15 mouse cellular contexts compared by ENCODE assay signal in the genomic region with DNA sequence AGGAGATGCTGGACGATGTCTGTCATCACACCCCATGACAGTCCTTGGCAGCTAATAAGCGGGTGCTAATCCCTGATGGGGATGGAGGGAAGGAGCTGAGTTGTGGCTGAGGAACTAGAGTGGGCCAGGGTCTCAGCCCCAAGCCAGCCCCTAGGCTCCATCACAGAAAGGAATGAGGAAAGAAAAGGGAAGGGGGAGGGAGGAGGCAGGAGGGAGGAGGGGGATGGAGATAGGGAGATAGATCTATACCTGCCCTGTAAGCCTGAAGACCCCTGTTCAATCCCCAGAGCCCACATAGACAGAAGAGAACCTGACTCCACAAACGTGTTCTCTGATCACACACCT. TPM values are rescaled to one million over a fixed set of nuclear protein-coding genes. Genes with fewer than 3 reads are reported as not detected.
A peak's percentile ranks its signal among the peaks of the same experiment; 100 is the strongest.
DNase-seq lines count a peak whose midpoint lies in the region; ATAC-seq and TF ChIP-seq lines count a peak whose summit lies in the region.
"Had no signal": no experiment of that assay in that cellular context is flagged by ENCODE, and none has a peak within 500 bp of the region (broad histone marks: within the 10 kb centered on the region; RNA-seq: fewer than 3 reads in every experiment).

No protein-coding gene starts in this region.

- H3K4me2 ChIP-seq in hindbrain, postnatal 0 days (ENCODE audit: low read depth, low read length), result no peak overlapping the region
- no peak overlapping the region for H3K4me2 ChIP-seq in lung, postnatal 0 days (replicated peaks; ENCODE audit: low read depth, low read length)
- H3K4me2 ChIP-seq in intestine, embryonic 16.5 days (ENCODE audit: low read depth, low read length), result no peak overlapping the region
- H3K4me2 ChIP-seq: forebrain, embryonic 15.5 days; hindbrain, embryonic 12.5 days; limb, embryonic 13.5 days; lung, embryonic 14.5 days; midbrain, embryonic 15.5 days had no signal

- H3K9me3 ChIP-seq in hindbrain, embryonic 10.5 days, result peaks cover 4% of the 10 kb centered on the region; the same call in 1 of the 2 replicates
- H3K9me3 ChIP-seq in hindbrain, postnatal 0 days (ENCODE audit: low read length), result no peaks in the 10 kb centered on the region
- H3K9me3 ChIP-seq in lung, postnatal 0 days (ENCODE audit: low read length), result no peaks in the 10 kb centered on the region
- peaks cover 5% of the 10 kb centered on the region; the same call in 1 of the 2 replicates for H3K9me3 ChIP-seq in embryonic facial prominence, embryonic 10.5 days
- H3K9me3 ChIP-seq in intestine, embryonic 16.5 days (ENCODE audit: control insufficient read depth, low read length), result no peaks in the 10 kb centered on the region
- H3K9me3 ChIP-seq: forebrain, embryonic 15.5 days; hindbrain, embryonic 12.5 days; midbrain, embryonic 15.5 days had no signal

- H3K36me3 ChIP-seq in hindbrain, embryonic 10.5 days, result peaks cover 8% of the 10 kb centered on the region; the same call in 1 of the 2 replicates
- no peaks in the 10 kb centered on the region for H3K36me3 ChIP-seq in hindbrain, postnatal 0 days (ENCODE audit: insufficient read depth, low read length)
- no peaks in the 10 kb centered on the region for H3K36me3 ChIP-seq in lung, postnatal 0 days (ENCODE audit: insufficient read depth, low read length)
- H3K36me3 ChIP-seq in embryonic facial prominence, embryonic 10.5 days (replicated peaks), result peaks cover 21% of the 10 kb centered on the region
- H3K36me3 ChIP-seq in intestine, embryonic 16.5 days (ENCODE audit: control insufficient read depth, insufficient read depth, low read length), result no peaks in the 10 kb centered on the region
- H3K36me3 ChIP-seq: forebrain, embryonic 15.5 days had no signal

- no peak overlapping the region for H3K9ac ChIP-seq in hindbrain, postnatal 0 days (replicated peaks; ENCODE audit: low read length)
- no peak overlapping the region for H3K9ac ChIP-seq in lung, postnatal 0 days (replicated peaks; ENCODE audit: low read depth)
- no peak overlapping the region for H3K9ac ChIP-seq in intestine, embryonic 16.5 days (ENCODE audit: low read depth, low read length)
- H3K9ac ChIP-seq: forebrain, embryonic 15.5 days; hindbrain, embryonic 12.5 days; limb, embryonic 13.5 days; lung, embryonic 14.5 days; midbrain, embryonic 15.5 days had no signal

- H3K4me1 ChIP-seq in hindbrain, embryonic 10.5 days (replicated peaks), result peaks cover 14% of the 10 kb centered on the region
- no peaks in the 10 kb centered on the region for H3K4me1 ChIP-seq in hindbrain, postnatal 0 days (ENCODE audit: insufficient read depth, low read length)
- H3K4me1 ChIP-seq in lung, postnatal 0 days (ENCODE audit: insufficient read depth, low read depth, low read length), result peaks cover 6% of the 10 kb centered on the region; the same call in 1 of the 2 replicates
- peaks cover 25% of the 10 kb centered on the region for H3K4me1 ChIP-seq in embryonic facial prominence, embryonic 10.5 days
- H3K4me1 ChIP-seq in intestine, embryonic 16.5 days (ENCODE audit: control insufficient read depth, insufficient read depth, low read length), result no peaks in the 10 kb centered on the region
- H3K4me1 ChIP-seq: forebrain, embryonic 15.5 days; midbrain, embryonic 15.5 days had no signal

- H3K27me3 ChIP-seq in hindbrain, embryonic 10.5 days (ENCODE audit: insufficient read depth, poor library complexity, severe bottlenecking), result no peaks in the 10 kb centered on the region
- H3K27me3 ChIP-seq in hindbrain, postnatal 0 days (ENCODE audit: insufficient read depth, low read length), result no peaks in the 10 kb centered on the region
- H3K27me3 ChIP-seq in lung, postnatal 0 days (replicated peaks; ENCODE audit: insufficient read depth, low read length), result peaks cover 6% of the 10 kb centered on the region; the same call in 1 of the 2 replicates
- no peaks in the 10 kb centered on the region for H3K27me3 ChIP-seq in embryonic facial prominence, embryonic 10.5 days (replicated peaks; ENCODE audit: low read depth, poor library complexity, severe bottlenecking)
- H3K27me3 ChIP-seq in intestine, embryonic 16.5 days (replicated peaks; ENCODE audit: control insufficient read depth, insufficient read depth, low read length), result no peaks in the 10 kb centered on the region
- H3K27me3 ChIP-seq: forebrain, embryonic 15.5 days; hindbrain, embryonic 12.5 days; limb, embryonic 13.5 days; midbrain, embryonic 15.5 days had no signal

- H3K27ac ChIP-seq in hindbrain, embryonic 10.5 days, result 0 out of 2 replicates have a peak overlapping the region, but pooled peaks have one; percentile 30
- no peak overlapping the region for H3K27ac ChIP-seq in hindbrain, postnatal 0 days
- H3K27ac ChIP-seq in lung, postnatal 0 days (ENCODE audit: low read length), result peak overlapping the region; percentile 32
- H3K27ac ChIP-seq in embryonic facial prominence, embryonic 10.5 days (replicated peaks), result peak overlapping the region; percentile 5; the same call in 1 of the 2 replicates
- H3K27ac ChIP-seq in intestine, embryonic 16.5 days (ENCODE audit: low read length), result no peak overlapping the region
- H3K27ac ChIP-seq: forebrain, embryonic 15.5 days; hindbrain, embryonic 12.5 days; limb, embryonic 13.5 days; midbrain, embryonic 15.5 days had no signal

- WGBS in hindbrain, embryonic 10.5 days, result 78% methylated on average over 3 of the region's 3 CpGs
- 62% methylated on average over 3 of the region's 3 CpGs for WGBS in hindbrain, postnatal 0 days
- 61% methylated on average over 3 of the region's 3 CpGs for WGBS in lung, postnatal 0 days
- WGBS in embryonic facial prominence, embryonic 10.5 days, result 79% methylated on average over 3 of the region's 3 CpGs
- 73% methylated on average over 3 of the region's 3 CpGs for WGBS in intestine, embryonic 16.5 days

- ATAC-seq in hindbrain, postnatal 0 days, result no peak
- no peak for ATAC-seq in lung, postnatal 0 days
- ATAC-seq in granulocyte monocyte progenitor cell, adult 5-6 weeks (replicated peaks; ENCODE audit: poor library complexity, severe bottlenecking), result no peak
- ATAC-seq in intestine, embryonic 16.5 days, result no peak
- ATAC-seq: forebrain, embryonic 15.5 days; inflammation-experienced regulatory T-cells, adult 6 months; midbrain, embryonic 15.5 days had no signal

- no peak for TF ChIP-seq CTCF in hindbrain, postnatal 0 days (IDR thresholded peaks at IDR 0.05; ENCODE audit: low read depth)
- TF ChIP-seq CTCF in lung, postnatal 0 days (IDR thresholded peaks at IDR 0.05), result no peak

- DNase-seq in hindbrain, embryonic 10.5 days (ENCODE audit: low spot score), result no peak
- DNase-seq in hindbrain, postnatal 0 days (ENCODE audit: low spot score), result no peak
- no peak for DNase-seq in lung, postnatal 0 days (ENCODE audit: low spot score)
- DNase-seq in lung, postnatal 10 days, result no peak
- DNase-seq in embryonic facial prominence, embryonic 10.5 days (ENCODE audit: low spot score), result no peak
- DNase-seq: kidney, postnatal 36 days; lung, embryonic 14.5 days had no signal

- no peak for TF ChIP-seq EP300 in lung, postnatal 0 days (IDR thresholded peaks at IDR 0.05)

- no peak overlapping the region for H3K4me3 ChIP-seq in hindbrain, embryonic 10.5 days
- no peak overlapping the region for H3K4me3 ChIP-seq in hindbrain, postnatal 0 days (ENCODE audit: low read length)
- H3K4me3 ChIP-seq in lung, postnatal 0 days (ENCODE audit: low read depth, low read length), result no peak overlapping the region
- no peak overlapping the region for H3K4me3 ChIP-seq in embryonic facial prominence, embryonic 10.5 days
- H3K4me3 ChIP-seq in intestine, embryonic 16.5 days (ENCODE audit: low read length), result no peak overlapping the region
- H3K4me3 ChIP-seq: forebrain, embryonic 15.5 days; hindbrain, embryonic 12.5 days; limb, embryonic 13.5 days; midbrain, embryonic 15.5 days; myocyte had no signal

RNA-seq across cellular contexts. Expression of gene Sh3bp5, which starts 42.4 kb away (rescaled TPM):
- 19.3 and 23.7 TPM in 2 replicates for polyA plus RNA-seq in hindbrain, embryonic 10.5 days (2016; fragmentation: Nextera tagmentation; extraction: Ambion mirVana)
- 41.6 and 53.9 TPM in 2 replicates for total RNA-seq in hindbrain, postnatal 0 days (2014; rRNA removed)
- polyA plus RNA-seq in hindbrain, postnatal 0 days (2015; fragmentation: Nextera tagmentation; extraction: Ambion mirVana), result 127 and 149 TPM in 2 replicates
- polyA plus RNA-seq in lung, postnatal 0 days (2015; fragmentation: Nextera tagmentation; extraction: Ambion mirVana), result 37.9 and 38.4 TPM in 2 replicates
- polyA plus RNA-seq in embryonic facial prominence, embryonic 10.5 days (2016; fragmentation: Nextera tagmentation; extraction: Ambion mirVana), result 26.3 and 30.2 TPM in 2 replicates
- total RNA-seq in granulocyte monocyte progenitor cell, adult 5-6 weeks (2014; fragmentation: Nextera tagmentation), result 5.0 and 6.3 TPM in 2 replicates
- 2.7 and 2.8 TPM in 2 replicates for total RNA-seq in granulocyte monocyte progenitor cell, adult 5-6 weeks (2017)
- polyA plus RNA-seq in intestine, embryonic 16.5 days (2015; fragmentation: Nextera tagmentation; extraction: Ambion mirVana), result 17.1 and 17.2 TPM in 2 replicates

RNA-seq across cellular contexts. Expression of gene Capn7, which starts 57.1 kb away (rescaled TPM):
- 28.5 and 29.4 TPM in 2 replicates for polyA plus RNA-seq in hindbrain, embryonic 10.5 days (2016; fragmentation: Nextera tagmentation; extraction: Ambion mirVana)
- total RNA-seq in hindbrain, postnatal 0 days (2014; rRNA removed), result 46.8 and 48.2 TPM in 2 replicates
- polyA plus RNA-seq in hindbrain, postnatal 0 days (2015; fragmentation: Nextera tagmentation; extraction: Ambion mirVana), result 50.4 and 50.5 TPM in 2 replicates
- 23.1 and 25.1 TPM in 2 replicates for polyA plus RNA-seq in lung, postnatal 0 days (2015; fragmentation: Nextera tagmentation; extraction: Ambion mirVana)
- 28.3 TPM in 2 replicates for polyA plus RNA-seq in embryonic facial prominence, embryonic 10.5 days (2016; fragmentation: Nextera tagmentation; extraction: Ambion mirVana)
- 35.9 and 42.7 TPM in 2 replicates for total RNA-seq in granulocyte monocyte progenitor cell, adult 5-6 weeks (2014; fragmentation: Nextera tagmentation)
- total RNA-seq in granulocyte monocyte progenitor cell, adult 5-6 weeks (2017), result 49.2 and 61.5 TPM in 2 replicates
- 31.7 and 32.8 TPM in 2 replicates for polyA plus RNA-seq in intestine, embryonic 16.5 days (2015; fragmentation: Nextera tagmentation; extraction: Ambion mirVana)

Comparison
In these comparisons a context has a peak if more than half of its experiments do, and no peak if none do; other contexts are left out.
1. H3K27ac ChIP-seq: peak in hindbrain, embryonic 10.5 days (single experiment), lung, postnatal 0 days (single experiment) and embryonic facial prominence, embryonic 10.5 days (single experiment); none in hindbrain, postnatal 0 days (single experiment) and intestine, embryonic 16.5 days (single experiment).